Mouse (Mus musculus) heart, adult 2 months (tissue): ENCODE results near the gene Pard3.

Experiments used
- CTCF ChIP-seq: fragments of 200-600 bp; IDR thresholded peaks from 2 replicates; pipeline ENCODE4 v1.8.1; 2022; ENCODE audit warnings: antibody characterized with exemption, mild to moderate bottlenecking, moderate library complexity
- EP300 ChIP-seq: fragments of 200-500 bp; IDR thresholded peaks from 2 replicates; pipeline ENCODE4 v1.6.1; 2011; ENCODE audit warnings: low read depth, low read length, control low read depth; ENCODE audit not compliant: insufficient read depth
- POLR2A ChIP-seq: fragments of 200-500 bp; IDR thresholded peaks from 2 replicates; pipeline ENCODE4 v1.6.1; 2011; ENCODE audit warnings: mild to moderate bottlenecking, low read depth, low read length, control low read depth; ENCODE audit not compliant: insufficient read depth

DNA sequence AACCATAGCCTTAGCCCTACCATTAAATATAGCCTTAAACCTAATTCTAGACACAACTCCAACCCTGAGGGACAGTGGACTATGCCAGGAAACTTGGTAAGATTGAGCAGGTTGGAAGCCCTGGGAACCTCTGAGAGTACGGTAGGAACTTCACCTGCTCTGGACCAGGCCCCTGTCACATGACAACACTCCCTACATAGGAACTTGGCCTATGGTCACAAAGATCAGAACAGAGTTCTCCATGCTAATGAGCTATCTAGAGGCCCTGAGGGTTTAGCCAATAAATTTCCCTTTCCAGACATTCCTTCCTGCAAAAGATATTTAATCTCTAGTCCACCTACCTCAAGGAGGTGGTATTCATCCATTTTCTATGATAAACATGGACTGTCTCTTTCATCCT lies 41.9 kb upstream of the Pard3 start:
- no peak for TF ChIP-seq CTCF
- no peak for TF ChIP-seq POLR2A
- no peak for TF ChIP-seq EP300
